Mouse (Mus musculus) erythroblast, embryonic 14.5 days (primary cell): ENCODE results near the gene Mbl2.

Source experiments
- GATA1 ChIP-seq: IDR thresholded peaks from 2 replicates; pipeline ENCODE4 v1.6.1; 2012; ENCODE audit warnings: low read length, inconsistent platforms, mixed read lengths
- TAL1 ChIP-seq: IDR thresholded peaks from 3 replicates; pipeline ENCODE4 v1.6.1; 2012; ENCODE audit warnings: low read length, inconsistent platforms, mixed read lengths

DNA sequence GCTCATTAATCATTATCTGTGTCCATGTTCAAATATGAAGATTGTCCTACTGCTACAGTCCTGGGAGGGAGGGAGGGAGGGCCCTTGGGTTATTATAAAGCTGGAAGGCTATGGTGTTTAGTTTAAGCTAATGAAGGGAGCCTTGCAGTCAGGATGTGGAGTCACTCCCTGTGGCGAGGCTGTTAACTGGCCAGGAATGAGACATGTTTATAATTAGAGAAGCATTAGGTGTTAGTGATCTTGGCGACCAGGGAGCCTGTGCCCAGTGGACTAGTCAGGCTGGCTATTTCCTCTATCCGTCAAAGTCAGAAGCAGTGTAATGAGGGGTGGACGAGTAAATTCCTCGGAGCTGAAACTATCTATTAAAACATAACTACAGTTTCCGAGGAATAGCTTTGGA is 23.6 kb downstream of the Mbl2 start:
- TF ChIP-seq TAL1 (no peak), GATA1 (no peak)
